Mouse (Mus musculus) cerebellum, adult 2 months (tissue): ENCODE measurements at regions not wholly inside any gene's neighbourhood (a gene's known extent, or its start where the extent isn't known, plus 50 kb on each side); places are given as distances from the start of the nearest gene placed in this dataset.

ENCODE experiments used
- DNase-seq, 2 experiments: peaks; one replicate each; pipeline ENCODE4 v3.0.0; 2021
- H3K27ac ChIP-seq: fragments of 200-500 bp; 2 replicates; pipeline ENCODE4 v1.5.1; 2012; ENCODE audit warnings: low read length, control low read depth, inconsistent platforms; ENCODE audit not compliant: insufficient read depth
- H3K27me3 ChIP-seq: fragments of 200-500 bp; 2 replicates; pipeline ENCODE4 v1.6.1; 2012; ENCODE audit warnings: inconsistent platforms, mild to moderate bottlenecking, low read length, moderate library complexity; ENCODE audit not compliant: control insufficient read depth, insufficient read depth
- H3K4me1 ChIP-seq: fragments of 200-500 bp; 2 replicates; pipeline ENCODE4 v1.6.1; 2011; ENCODE audit warnings: low read length; ENCODE audit not compliant: control insufficient read depth, insufficient read depth
- H3K4me3 ChIP-seq: fragments of 200-500 bp; replicated peaks from 2 replicates; pipeline ENCODE3; 2011; ENCODE audit warnings: mild to moderate bottlenecking, low read depth, low read length, control low read depth; ENCODE audit not compliant: insufficient read depth
- CTCF ChIP-seq: fragments of 200-500 bp; IDR thresholded peaks from 2 replicates; pipeline ENCODE4 v1.5.1; 2011; ENCODE audit warnings: low read depth, mild to moderate bottlenecking, control low read depth, low read length, moderate library complexity, borderline replicate concordance; ENCODE audit not compliant: insufficient read depth
- POLR2A ChIP-seq: fragments of 200-500 bp; IDR thresholded peaks from 2 replicates; pipeline ENCODE4 v1.6.1; 2011; ENCODE audit warnings: low read length, control low read depth, borderline replicate concordance; ENCODE audit not compliant: insufficient read depth
- WGBS: fragments of 180-500 bp; shearing (Covaris S2); methylation state at CpG from one replicate; pipeline ENCODE4 v1.1.7; 2018; 5-methylcytosine and 5-hydroxymethylcytosine counted together

GRCm38 (mm10) chr12:70556820-70557219, 103.9 kb downstream of the Tmx1 start:
- Histone ChIP-seq H3K27me3 (no peaks in the 10 kb centered on the region), H3K27ac (no peak overlapping the region), H3K4me3 (no peak overlapping the region), H3K4me1 (peaks cover 3% of the 10 kb centered on the region; the same call in 1 of the 2 replicates)
- no peak for TF ChIP-seq POLR2A
- TF ChIP-seq CTCF = no peak
- WGBS = 44% methylated on average over 6 of the region's 6 CpGs
- DNase-seq = peak; percentile 32 to 52

DNA sequence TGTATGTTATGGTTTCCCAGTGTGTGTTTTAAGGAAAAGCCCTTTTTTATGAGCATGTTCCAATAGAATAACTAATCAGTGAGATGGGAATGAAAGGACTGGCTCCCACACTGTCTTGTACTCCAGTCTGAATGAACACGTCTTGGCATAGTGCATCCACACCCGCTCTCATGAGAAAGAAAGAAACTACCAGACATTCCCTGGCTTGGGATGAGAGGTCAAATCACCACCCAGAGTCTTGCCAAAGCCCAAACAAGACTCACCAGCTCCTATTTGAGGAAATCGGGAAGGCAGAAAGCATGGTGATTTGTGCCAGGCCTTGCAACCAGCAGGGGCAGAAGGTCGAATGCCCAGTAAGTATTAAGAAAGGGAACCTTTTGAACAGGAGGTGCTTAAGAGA, 110.6 kb downstream of the Tmx1 start:
- TF ChIP-seq CTCF (no peak), POLR2A (no peak)
- DNase-seq = peak in 1 of 2 experiments; percentile 38
- Histone ChIP-seq H3K27me3 (no peaks in the 10 kb centered on the region), H3K4me1 (no peaks in the 10 kb centered on the region), H3K27ac (no peak overlapping the region), H3K4me3 (no peak overlapping the region)
- 72% methylated on average over 4 of the region's 4 CpGs for WGBS

DNA sequence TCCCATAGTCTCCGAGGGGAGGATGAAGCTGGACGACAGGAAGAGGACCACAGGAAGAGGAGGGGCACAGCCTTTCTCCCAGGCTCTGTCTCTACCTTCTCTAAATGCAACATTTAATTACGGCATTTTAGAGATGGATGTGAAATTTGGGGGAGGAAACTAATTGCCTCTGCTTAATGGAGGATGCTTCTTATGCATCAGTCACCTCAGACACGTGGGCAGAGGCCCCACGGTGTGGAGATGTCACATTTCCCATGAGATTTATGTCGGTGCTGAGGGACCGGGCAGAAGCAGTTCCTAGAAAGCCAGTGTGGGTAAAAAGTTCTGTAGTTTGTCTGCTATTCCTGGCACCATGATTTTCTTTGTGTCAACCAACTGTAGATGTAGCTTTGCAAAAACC, 122.8 kb downstream of the Tmx1 start:
- Histone ChIP-seq H3K27ac (no peak overlapping the region), H3K4me1 (peaks cover 8% of the 10 kb centered on the region), H3K4me3 (no peak overlapping the region), H3K27me3 (no peaks in the 10 kb centered on the region)
- 68% methylated on average over 7 of the region's 7 CpGs for WGBS
- TF ChIP-seq CTCF (no peak), POLR2A (no peak)
- no peak for DNase-seq

GRCm38 (mm10) chr12:70577769-70578168, 124.9 kb downstream of the Tmx1 start:
- 97% methylated on average over 4 of the region's 4 CpGs for whole genome bisulfite sequencing
- DNase-seq = no peak
- no peak overlapping the region for H3K4me3 ChIP-seq
- peaks cover 8% of the 10 kb centered on the region for H3K4me1 ChIP-seq
- H3K27me3 ChIP-seq = no peaks in the 10 kb centered on the region
- H3K27ac ChIP-seq = no peak overlapping the region
- TF ChIP-seq POLR2A = no peak
- TF ChIP-seq CTCF = no peak

- whole genome bisulfite sequencing = 9% methylated on average over 8 of the region's 8 CpGs
- Histone ChIP-seq H3K27me3 (no peaks in the 10 kb centered on the region), H3K4me1 (peaks cover 8% of the 10 kb centered on the region), H3K27ac (no peak overlapping the region), H3K4me3 (no peak overlapping the region)
- DNase-seq = peak; percentile 81 to 92
- TF ChIP-seq POLR2A = no peak
- TF ChIP-seq CTCF = no peak
Observed at GRCm38 (mm10) chr12:70579328-70579905, 126.5 kb downstream of the Tmx1 start.

DNA sequence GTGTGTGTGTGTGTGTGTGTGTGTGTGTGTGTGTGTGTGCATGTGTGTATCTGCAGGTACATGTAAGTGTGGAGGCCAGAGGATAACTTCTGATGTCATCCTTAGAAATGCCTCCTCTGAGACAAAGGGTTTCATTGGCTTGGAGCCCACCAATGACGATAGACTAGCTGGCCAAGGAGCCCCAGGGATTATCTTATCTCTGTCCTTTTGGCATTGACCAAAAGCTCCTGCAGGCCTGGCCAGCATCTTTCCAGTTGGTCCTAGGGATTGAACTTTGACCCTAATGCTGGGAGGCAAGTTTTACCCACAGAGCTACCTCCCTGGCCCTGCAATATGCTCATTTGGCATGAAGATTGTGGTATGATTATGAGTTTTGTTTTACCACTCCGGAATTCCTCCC, 133.3 kb downstream of the Tmx1 start:
- TF ChIP-seq POLR2A (no peak), CTCF (no peak)
- 14% methylated on average over 2 of the region's 2 CpGs for WGBS
- H3K27me3 ChIP-seq = no peaks in the 10 kb centered on the region
- no peak overlapping the region for H3K4me3 ChIP-seq
- H3K27ac ChIP-seq = no peak overlapping the region
- DNase-seq = peak in 1 of 2 experiments; percentile 28
- H3K4me1 ChIP-seq = peaks cover 12% of the 10 kb centered on the region

GRCm38 (mm10) chr12:70588234-70588633, 135.3 kb downstream of the Tmx1 start:
- H3K27ac ChIP-seq = no peak overlapping the region
- no peaks in the 10 kb centered on the region for H3K27me3 ChIP-seq
- H3K4me1 ChIP-seq = peaks cover 12% of the 10 kb centered on the region
- WGBS = 91% methylated on average over 3 of the region's 3 CpGs
- no peak for TF ChIP-seq POLR2A
- no peak for TF ChIP-seq CTCF
- no peak for DNase-seq
- H3K4me3 ChIP-seq = no peak overlapping the region

GRCm38 (mm10) chr12:70589315-70589742, 136.4 kb downstream of the Tmx1 start:
- WGBS = 21% methylated on average over 2 of the region's 2 CpGs
- no peak for TF ChIP-seq POLR2A
- no peak; the same call in 1 of the 2 replicates for TF ChIP-seq CTCF
- Histone ChIP-seq H3K27me3 (no peaks in the 10 kb centered on the region), H3K4me1 (peaks cover 12% of the 10 kb centered on the region), H3K4me3 (no peak overlapping the region), H3K27ac (0 out of 2 replicates have a peak overlapping the region, but pooled peaks have one; percentile 4)
- DNase-seq = peak; percentile 74 to 82
